Mouse (Mus musculus): ENCODE measurements around the gene Faap100. TPM values are rescaled to one million over a fixed set of nuclear protein-coding genes. Genes with fewer than 3 reads are reported as not detected.
"Not testable (repeated sequence)": the region's sequence is repeated elsewhere in the genome, so short reads cannot be mapped to it uniquely, and the experiment has no call there.

Gene Faap100
- total RNA-seq, 1 experiment = 27.2 TPM

GRCm38 (mm10) chr11:120348684-120349370 is 29.7 kb downstream of the Faap100 start:
- in situ Hi-C loops (cut with MboI; ENCODE audit: low sequenced_read_pairs in 2 of 2, unreplicated experiment in 2 of 2) = no loop called here
- Histone ChIP-seq H3K27ac (ENCODE audit: insufficient read depth, low read depth, low read length, poor library complexity, severe bottlenecking) (peak overlapping the region; percentile 99), H3K36me3 (ENCODE audit: control insufficient read depth, insufficient read depth, low read length, poor library complexity, severe bottlenecking) (peaks cover 21% of the 10 kb centered on the region), H3K4me3 (ENCODE audit: insufficient read depth in 1 of 2, low read depth in 1 of 2, low read length in 2 of 2, poor library complexity in 1 of 2, severe bottlenecking in 1 of 2) (peak overlapping the region; percentile 67 to 79), H3K9me3 (ENCODE audit: control insufficient read depth, insufficient read depth, low read depth, low read length) (no peaks in the 10 kb centered on the region), H3K9ac (ENCODE audit: insufficient read depth, low read depth, low read length, poor library complexity, severe bottlenecking) (peak overlapping the region; percentile 94), H3K4me1 (ENCODE audit: control insufficient read depth in 2 of 2, insufficient read depth in 2 of 2, low read length in 2 of 2, poor library complexity in 1 of 2) (peaks cover 3 to 29% of the 10 kb centered on the region in 2 experiments; a peak in 3 of 4 replicates)
- DNase-seq (ENCODE audit: low read depth, low spot score) = no peak
- TF ChIP-seq CHD2 (IDR thresholded peaks at IDR 0.05; ENCODE audit: low read depth, low read length) (no peak), ZC3H11A (IDR thresholded peaks at IDR 0.05; ENCODE audit: borderline replicate concordance, low read depth, low read length) (no peak), HCFC1 (IDR thresholded peaks at IDR 0.05; ENCODE audit: borderline replicate concordance, insufficient read depth, low read length) (no peak)

- in situ Hi-C loops (cut with MboI; ENCODE audit: low sequenced_read_pairs in 2 of 2, unreplicated experiment in 2 of 2) = no loop called here
- H3K4me1 ChIP-seq (ENCODE audit: control insufficient read depth in 2 of 2, insufficient read depth in 2 of 2, low read length in 2 of 2, poor library complexity in 1 of 2) = peaks cover 2 to 21% of the 10 kb centered on the region in 2 experiments; a peak in 2 of 4 replicates
Observed at GRCm38 (mm10) chr11:120347791-120348683, 30.5 kb downstream of the Faap100 start, which contains the start of gene Actg1. Gene Actg1 (minus strand): TSS chr11:120348542.

GRCm38 (mm10) chr11:120347301-120347700 is 31.3 kb downstream of the Faap100 start:
- Histone ChIP-seq H3K9ac (ENCODE audit: insufficient read depth, low read depth, low read length, poor library complexity, severe bottlenecking) (peak overlapping the region; percentile 94), H3K9me3 (ENCODE audit: control insufficient read depth, insufficient read depth, low read depth, low read length) (no peaks in the 10 kb centered on the region), H3K4me3 (ENCODE audit: insufficient read depth in 1 of 2, low read depth in 1 of 2, low read length in 2 of 2, poor library complexity in 1 of 2, severe bottlenecking in 1 of 2) (peak overlapping the region; percentile 59 to 83), H3K36me3 (ENCODE audit: control insufficient read depth, insufficient read depth, low read length, poor library complexity, severe bottlenecking) (peaks cover 21% of the 10 kb centered on the region), H3K4me1 (ENCODE audit: control insufficient read depth in 2 of 2, insufficient read depth in 2 of 2, low read length in 2 of 2, poor library complexity in 1 of 2) (peaks cover 2 to 16% of the 10 kb centered on the region in 2 experiments; a peak in 2 of 4 replicates), H3K27ac (ENCODE audit: insufficient read depth, low read depth, low read length, poor library complexity, severe bottlenecking) (no peak overlapping the region)
- no peak for DNase-seq (ENCODE audit: low read depth, low spot score)
- no peak for TF ChIP-seq ZNF384 (IDR thresholded peaks at IDR 0.05; ENCODE audit: low read depth, low read length)
- no peak for TF ChIP-seq ZC3H11A (IDR thresholded peaks at IDR 0.05; ENCODE audit: borderline replicate concordance, low read depth, low read length)
- no peak for TF ChIP-seq MAFK (IDR thresholded peaks at IDR 0.05; ENCODE audit: insufficient read depth, low read depth, low read length)
- TF ChIP-seq CHD2 (IDR thresholded peaks at IDR 0.05; ENCODE audit: low read depth, low read length) = no peak
- TF ChIP-seq HCFC1 (IDR thresholded peaks at IDR 0.05; ENCODE audit: borderline replicate concordance, insufficient read depth, low read length) = no peak
- in situ Hi-C loops (cut with MboI; ENCODE audit: low sequenced_read_pairs in 2 of 2, unreplicated experiment in 2 of 2) = no loop called here

More at GRCm38 (mm10) chr11:120347791-120348683, 30.5 kb downstream of the Faap100 start, which contains the start of gene Actg1:
- Histone ChIP-seq H3K9me3 (ENCODE audit: control insufficient read depth, insufficient read depth, low read depth, low read length) (no peaks in the 10 kb centered on the region), H3K36me3 (ENCODE audit: control insufficient read depth, insufficient read depth, low read length, poor library complexity, severe bottlenecking) (peaks cover 21% of the 10 kb centered on the region), H3K27ac (ENCODE audit: insufficient read depth, low read depth, low read length, poor library complexity, severe bottlenecking) (peak within 1 kb of the TSS; percentile 99), H3K4me3 (ENCODE audit: insufficient read depth in 1 of 2, low read depth in 1 of 2, low read length in 2 of 2, poor library complexity in 1 of 2, severe bottlenecking in 1 of 2) (peak within 1 kb of the TSS; percentile 74 to 83), H3K9ac (ENCODE audit: insufficient read depth, low read depth, low read length, poor library complexity, severe bottlenecking) (peak within 1 kb of the TSS; percentile 94)
- DNase-seq (ENCODE audit: low read depth, low spot score) = no peak
- no peak for TF ChIP-seq CHD2 (IDR thresholded peaks at IDR 0.05; ENCODE audit: low read depth, low read length)
- no peak for TF ChIP-seq ZNF384 (IDR thresholded peaks at IDR 0.05; ENCODE audit: low read depth, low read length)
- no peak for TF ChIP-seq MAFK (IDR thresholded peaks at IDR 0.05; ENCODE audit: insufficient read depth, low read depth, low read length)

- H3K27ac ChIP-seq (ENCODE audit: insufficient read depth, low read depth, low read length, poor library complexity, severe bottlenecking); in situ Hi-C loops (cut with MboI; ENCODE audit: low sequenced_read_pairs in 2 of 2, unreplicated experiment in 2 of 2); H3K9me3 ChIP-seq (ENCODE audit: control insufficient read depth, insufficient read depth, low read depth, low read length); DNase-seq (ENCODE audit: low read depth, low spot score): not testable (repeated sequence)
- Histone ChIP-seq H3K36me3 (ENCODE audit: control insufficient read depth, insufficient read depth, low read length, poor library complexity, severe bottlenecking) (peaks cover 21% of the 10 kb centered on the region), H3K4me3 (ENCODE audit: insufficient read depth in 1 of 2, low read depth in 1 of 2, low read length in 2 of 2, poor library complexity in 1 of 2, severe bottlenecking in 1 of 2) (peak overlapping the region in 1 of 2 experiments; percentile 48; a peak in 3 of 4 replicates), H3K9ac (ENCODE audit: insufficient read depth, low read depth, low read length, poor library complexity, severe bottlenecking) (peak overlapping the region; percentile 39), H3K4me1 (ENCODE audit: control insufficient read depth in 2 of 2, insufficient read depth in 2 of 2, low read length in 2 of 2, poor library complexity in 1 of 2) (peaks cover 2 to 11% of the 10 kb centered on the region in 2 experiments; a peak in 2 of 4 replicates)
Observed at GRCm38 (mm10) chr11:120346383-120347034, 32.1 kb downstream of the Faap100 start.
